Mouse (Mus musculus) MEL (cell line): ENCODE measurements at regions not wholly inside any gene's neighbourhood (a gene's known extent, or its start where the extent isn't known, plus 50 kb on each side); places are given as distances from the start of the nearest gene placed in this dataset.

ENCODE experiments used
- CTCF ChIP-seq, 3 experiments: IDR thresholded peaks in 2 of 3; conservative IDR thresholded peaks in 1 of 3; 2 replicates each; pipeline ENCODE4 v1.5.1; 2011 to 2012; ENCODE audit warnings: low read length in 3 of 3, low read depth in 2 of 3, mild to moderate bottlenecking in 2 of 3, improper control_type of control experiment in 1 of 3, inconsistent platforms in 1 of 3, mixed read lengths in 1 of 3, moderate library complexity in 1 of 3; ENCODE audit not compliant: control insufficient read depth in 1 of 3, insufficient read depth in 1 of 3, poor library complexity in 1 of 3, severe bottlenecking in 1 of 3
- NRF1 ChIP-seq: IDR thresholded peaks from 2 replicates; pipeline ENCODE4 v1.6.1; 2014; ENCODE audit warnings: low read depth, mild to moderate bottlenecking, inconsistent platforms, low read length, improper control_type of control experiment, moderate library complexity; ENCODE audit not compliant: poor library complexity, insufficient read depth, severe bottlenecking
- ZMIZ1 ChIP-seq: IDR thresholded peaks from 2 replicates; pipeline ENCODE4 v1.6.1; 2012; ENCODE audit warnings: low read depth, mild to moderate bottlenecking, inconsistent platforms, low read length, improper control_type of control experiment, moderate library complexity

DNA sequence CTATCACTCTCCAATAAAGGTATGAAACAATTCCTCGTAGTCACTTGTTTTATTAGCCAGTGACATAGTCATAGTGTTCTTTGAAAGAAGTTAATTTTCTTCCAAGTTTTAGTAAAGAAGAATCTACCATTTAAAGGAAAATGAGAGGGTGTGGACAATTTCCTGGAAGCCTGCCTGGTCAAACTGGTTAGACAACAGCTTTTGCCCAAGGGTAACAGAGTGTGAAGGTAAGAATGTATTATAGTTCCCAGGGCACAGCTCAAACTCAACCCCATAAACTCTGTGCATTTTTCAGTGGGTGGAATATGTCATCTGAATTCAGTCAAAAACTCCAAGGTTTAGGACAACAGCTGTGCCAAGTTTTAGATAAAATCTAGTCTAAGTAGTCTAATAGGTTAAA lies 240.1 kb upstream of the Atp2b1 start:
- TF ChIP-seq CTCF (IDR thresholded peaks at IDR 0.05 in 2 of 3, conservative IDR thresholded peaks at IDR 0.05 in 1 of 3; ENCODE audit: control insufficient read depth in 1 of 3, insufficient read depth in 1 of 3, low read depth in 2 of 3, low read length in 3 of 3, poor library complexity in 1 of 3, severe bottlenecking in 1 of 3) = no peak
- TF ChIP-seq ZMIZ1 = no peak
- no peak for TF ChIP-seq NRF1
